Mouse (Mus musculus) limb, embryonic 14.5 days (tissue): ENCODE data around the gene Slc38a3. TPM values are rescaled to one million over a fixed set of nuclear protein-coding genes. Genes with fewer than 3 reads are reported as not detected.
A peak's percentile ranks its signal among the peaks of the same experiment; 100 is the strongest.

Experiments
- ATAC-seq: fragments of 200-750 bp; cut with Nextera tagmentation; 2 replicates; pipeline ENCODE4 v1.8.0; 2017; ENCODE audit warnings: low read depth, moderate number of reproducible peaks, moderate TSS enrichment; ENCODE audit not compliant: low FRiP score
- DNase-seq: peaks from one replicate; pipeline ENCODE4 v3.0.0-alpha.2; 2015; ENCODE audit warnings: low spot score
- H3K27ac ChIP-seq: fragments of 300-500 bp; sonication (generic); replicated peaks from 2 replicates; pipeline ENCODE4 v1.5.1; 2014; ENCODE audit warnings: low read depth, mild to moderate bottlenecking, low read length, moderate library complexity, mixed read lengths
- H3K27me3 ChIP-seq: fragments of 300-500 bp; sonication (generic); 2 replicates; pipeline ENCODE4 v1.6.1; 2014; ENCODE audit warnings: low read length, mixed read lengths; ENCODE audit not compliant: control insufficient read depth, insufficient read depth
- H3K36me3 ChIP-seq: fragments of 300-500 bp; sonication (generic); 2 replicates; pipeline ENCODE4 v1.6.1; 2014; ENCODE audit warnings: mild to moderate bottlenecking, low read length, moderate library complexity, mixed read lengths; ENCODE audit not compliant: control insufficient read depth, insufficient read depth
- H3K4me1 ChIP-seq: fragments of 300-500 bp; sonication (generic); 2 replicates; pipeline ENCODE4 v1.6.1; 2014; ENCODE audit warnings: antibody characterized with exemption, low read length, mixed read lengths; ENCODE audit not compliant: control insufficient read depth, insufficient read depth
- H3K4me2 ChIP-seq: fragments of 300-500 bp; sonication (generic); replicated peaks from 2 replicates; pipeline ENCODE4 v1.6.1; 2014; ENCODE audit warnings: low read depth, mild to moderate bottlenecking, low read length, moderate library complexity; ENCODE audit not compliant: severe bottlenecking
- H3K4me3 ChIP-seq: fragments of 300-500 bp; sonication (generic); replicated peaks from 2 replicates; pipeline ENCODE4 v1.5.1; 2014; ENCODE audit warnings: low read length
- H3K9ac ChIP-seq: fragments of 300-500 bp; sonication (generic); 2 replicates; pipeline ENCODE4 v1.6.1; 2014; ENCODE audit warnings: mild to moderate bottlenecking, low read depth, low read length, moderate library complexity; ENCODE audit not compliant: severe bottlenecking
- H3K9me3 ChIP-seq: fragments of 300-500 bp; sonication (generic); 2 replicates; pipeline ENCODE4 v1.6.1; 2016; ENCODE audit warnings: low read length; ENCODE audit not compliant: control insufficient read depth
- POLR2A ChIP-seq: fragments of 200-500 bp; IDR thresholded peaks from 2 replicates; pipeline ENCODE4 v1.8.0; 2012; ENCODE audit warnings: inconsistent platforms, mild to moderate bottlenecking, moderate library complexity, borderline replicate concordance; ENCODE audit not compliant: insufficient read depth, insufficient read length; ENCODE audit errors: extremely low read depth
- WGBS: fragments of 180-500 bp; shearing (Covaris S2); extraction: QIAGEN DNeasy Blood & Tissue Kit; methylation state at CpG from one replicate; pipeline ENCODE4 v1.1.7; 2014; 5-methylcytosine and 5-hydroxymethylcytosine counted together
- polyA plus RNA-seq, 2 experiments: library from polyadenylated mRNA; depleted of rRNA in 1 of 2; stranded (reverse) in 1 of 2; unstranded in 1 of 2; fragments of >200 nt; fragmentation: Nextera tagmentation in 1 of 2; extraction: Ambion mirVana in 1 of 2; gene quantifications; 2 replicates each; pipeline versions ENCODE4 v1.2.1 to v1.2.3; 2012 to 2014

The Slc38a3 gene
- polyA plus RNA-seq, 2 experiments: 6.0 to 22.4 TPM

DNA sequence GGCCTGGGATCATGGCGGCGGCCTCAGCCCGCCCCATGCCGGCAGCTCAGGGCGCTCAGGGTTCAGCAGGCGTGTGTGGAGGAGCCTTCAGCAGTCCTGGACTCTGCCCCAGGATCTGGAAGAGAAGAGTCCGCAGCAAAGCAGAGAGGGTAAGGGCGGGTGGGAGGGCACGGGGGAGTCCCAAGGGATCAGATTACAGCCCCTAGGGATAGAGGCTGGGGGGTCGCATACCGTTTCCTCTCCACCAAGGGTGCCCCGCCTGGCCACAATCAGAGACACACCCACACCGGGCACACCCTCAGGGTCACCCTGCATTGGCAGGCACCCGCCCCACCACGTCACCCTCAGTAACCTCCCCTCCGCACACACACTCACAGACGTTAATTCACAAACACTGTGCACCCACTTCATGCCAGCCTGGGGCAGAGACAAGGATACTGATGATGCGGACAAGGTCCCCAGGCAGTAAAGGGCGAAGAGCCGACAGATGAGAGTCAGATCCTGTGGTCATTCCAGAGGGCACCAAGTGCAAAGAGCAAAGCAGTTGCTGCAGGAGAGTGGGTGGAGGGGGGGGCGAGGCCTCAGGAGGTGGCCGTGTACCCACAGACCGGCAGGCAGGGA lies 64.2 kb downstream of the Slc38a3 start:
- H3K36me3 ChIP-seq: no peaks in the 10 kb centered on the region
- 37% methylated on average over 22 of the region's 23 CpGs for WGBS
- no peak overlapping the region; the same call in 1 of the 2 replicates for H3K4me3 ChIP-seq
- H3K4me2 ChIP-seq: peak overlapping the region; percentile 34
- H3K27ac ChIP-seq: peak overlapping the region; percentile 43; the same call in 1 of the 2 replicates
- peaks cover 61% of the 10 kb centered on the region for H3K4me1 ChIP-seq
- no peaks in the 10 kb centered on the region for H3K27me3 ChIP-seq
- H3K9ac ChIP-seq: no peak overlapping the region
- ATAC-seq: no peak
- H3K9me3 ChIP-seq: no peaks in the 10 kb centered on the region
- DNase-seq: no peak
- TF ChIP-seq POLR2A: no peak

- Histone ChIP-seq H3K4me1 (peaks cover 47% of the 10 kb centered on the region), H3K36me3 (no peaks in the 10 kb centered on the region), H3K9me3 (no peaks in the 10 kb centered on the region), H3K9ac (no peak overlapping the region), H3K27me3 (no peaks in the 10 kb centered on the region), H3K27ac (no peak overlapping the region), H3K4me2 (no peak overlapping the region), H3K4me3 (no peak overlapping the region)
- no peak for ATAC-seq
- 81% methylated on average over 6 of the region's 6 CpGs for WGBS
- DNase-seq: no peak
- TF ChIP-seq POLR2A: no peak
These were observed 66.1 kb downstream of the Slc38a3 start for GRCm38 (mm10) chr9:107603251-107603650.

GRCm38 (mm10) chr9:107602068-107602648 lies 67.2 kb downstream of the Slc38a3 start:
- TF ChIP-seq POLR2A: no peak
- ATAC-seq (peak; percentile 64; the same call in 1 of the 2 replicates), DNase-seq (peak; percentile 89)
- Histone ChIP-seq H3K36me3 (no peaks in the 10 kb centered on the region), H3K9me3 (no peaks in the 10 kb centered on the region), H3K4me3 (no peak overlapping the region), H3K27me3 (no peaks in the 10 kb centered on the region), H3K4me2 (no peak overlapping the region), H3K27ac (no peak overlapping the region), H3K4me1 (peaks cover 36% of the 10 kb centered on the region), H3K9ac (no peak overlapping the region)
- 11% methylated on average over 10 of the region's 10 CpGs for WGBS

DNA sequence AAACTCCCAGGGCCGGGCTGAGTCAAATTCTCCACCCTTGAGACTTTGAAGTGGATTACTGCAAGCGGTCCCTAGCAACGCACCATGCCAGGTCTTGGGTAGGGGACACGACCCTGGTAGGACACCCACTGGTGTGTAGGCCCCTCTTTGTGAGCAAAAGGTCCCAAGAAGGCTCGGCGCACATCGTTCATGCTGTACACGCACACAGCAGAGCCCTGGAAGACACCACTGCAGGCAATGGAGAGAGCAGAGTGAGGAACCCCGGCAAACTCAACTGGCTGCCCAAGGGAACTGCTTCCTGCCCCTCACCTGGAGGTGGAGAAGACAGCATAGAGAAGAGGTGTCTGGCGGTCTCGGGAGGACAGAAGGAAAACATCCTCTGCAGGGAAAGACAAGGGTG lies 68.1 kb downstream of the Slc38a3 start:
- Histone ChIP-seq H3K36me3 (no peaks in the 10 kb centered on the region), H3K27me3 (no peaks in the 10 kb centered on the region), H3K4me1 (peaks cover 28% of the 10 kb centered on the region), H3K27ac (no peak overlapping the region), H3K4me3 (no peak overlapping the region), H3K9ac (no peak overlapping the region), H3K4me2 (no peak overlapping the region), H3K9me3 (no peaks in the 10 kb centered on the region)
- DNase-seq (no peak), ATAC-seq (no peak)
- WGBS: 81% methylated on average over 11 of the region's 11 CpGs
- TF ChIP-seq POLR2A: no peak

DNA sequence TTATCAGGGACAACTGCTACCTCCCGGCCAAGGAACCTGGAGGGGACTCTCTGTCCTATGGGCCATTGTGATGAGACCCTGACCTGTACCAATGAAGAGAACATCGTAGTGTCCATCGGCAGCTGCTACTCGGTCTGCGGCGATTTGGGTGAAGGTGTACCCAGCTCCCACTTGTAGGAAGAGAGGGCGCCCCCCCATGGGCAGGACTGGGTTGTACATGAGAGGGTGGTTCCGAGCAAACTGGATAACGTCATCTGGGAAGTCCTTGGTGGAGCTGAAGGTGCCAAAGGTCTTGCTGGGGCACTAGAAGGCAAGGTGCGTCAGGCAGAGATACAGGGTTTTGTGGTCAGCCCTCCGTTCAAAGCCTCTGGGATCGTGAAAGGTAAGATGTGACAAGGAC lies 68.6 kb downstream of the Slc38a3 start:
- Histone ChIP-seq H3K9ac (no peak overlapping the region), H3K9me3 (no peaks in the 10 kb centered on the region), H3K27ac (no peak overlapping the region), H3K4me1 (peaks cover 23% of the 10 kb centered on the region), H3K27me3 (no peaks in the 10 kb centered on the region), H3K4me2 (no peak overlapping the region), H3K4me3 (no peak overlapping the region), H3K36me3 (no peaks in the 10 kb centered on the region)
- no peak for ATAC-seq
- TF ChIP-seq POLR2A: no peak
- WGBS: 84% methylated on average over 12 of the region's 12 CpGs
- DNase-seq: no peak

Other genes with a start within 250 kb of the Slc38a3 start
- gene Tmem115, start 135.6 kb downstream of the Slc38a3 start, polyA plus RNA-seq (2012; rRNA removed): 34.9 and 41.3 TPM in 2 replicates
- gene Tmem115, start 135.6 kb downstream of the Slc38a3 start, polyA plus RNA-seq (2014; fragmentation: Nextera tagmentation; extraction: Ambion mirVana): 54.1 and 58.8 TPM in 2 replicates
- gene Cyb561d2, start 127.3 kb downstream of the Slc38a3 start, polyA plus RNA-seq (2012; rRNA removed): 19.8 and 27.2 TPM in 2 replicates
- 21.4 and 25.9 TPM in 2 replicates for gene Cyb561d2, start 127.3 kb downstream of the Slc38a3 start, polyA plus RNA-seq (2014; fragmentation: Nextera tagmentation; extraction: Ambion mirVana)
- gene Nprl2, start 127.3 kb downstream of the Slc38a3 start, polyA plus RNA-seq (2012; rRNA removed): 52.7 and 59.2 TPM in 2 replicates
- 37.6 and 38.6 TPM in 2 replicates for gene Nprl2, start 127.3 kb downstream of the Slc38a3 start, polyA plus RNA-seq (2014; fragmentation: Nextera tagmentation; extraction: Ambion mirVana)
- 0.76 and 1.4 TPM in 2 replicates for gene Zmynd10, start 122.2 kb downstream of the Slc38a3 start, polyA plus RNA-seq (2012; rRNA removed)
- 1.2 TPM in 1 of 2 replicates, not detected in the other for gene Zmynd10, start 122.2 kb downstream of the Slc38a3 start, polyA plus RNA-seq (2014; fragmentation: Nextera tagmentation; extraction: Ambion mirVana)
- 74.7 and 78.4 TPM in 2 replicates for gene Rassf1, start 118.0 kb downstream of the Slc38a3 start, polyA plus RNA-seq (2012; rRNA removed)
- gene Rassf1, start 118.0 kb downstream of the Slc38a3 start, polyA plus RNA-seq (2014; fragmentation: Nextera tagmentation; extraction: Ambion mirVana): 67.6 and 73.2 TPM in 2 replicates
- gene Tusc2, start 106.3 kb downstream of the Slc38a3 start, polyA plus RNA-seq (2012; rRNA removed): 35.8 and 43.3 TPM in 2 replicates
- 42.1 and 43.0 TPM in 2 replicates for gene Tusc2, start 106.3 kb downstream of the Slc38a3 start, polyA plus RNA-seq (2014; fragmentation: Nextera tagmentation; extraction: Ambion mirVana)
- gene Hyal2, start 101.6 kb downstream of the Slc38a3 start, polyA plus RNA-seq (2012; rRNA removed): 68.0 and 88.8 TPM in 2 replicates
- gene Hyal2, start 101.6 kb downstream of the Slc38a3 start, polyA plus RNA-seq (2014; fragmentation: Nextera tagmentation; extraction: Ambion mirVana): 123 and 130 TPM in 2 replicates
- gene Hyal1, start 92.6 kb downstream of the Slc38a3 start, polyA plus RNA-seq (2012; rRNA removed): 11.1 TPM in 2 replicates
- 6.9 and 8.5 TPM in 2 replicates for gene Hyal1, start 92.6 kb downstream of the Slc38a3 start, polyA plus RNA-seq (2014; fragmentation: Nextera tagmentation; extraction: Ambion mirVana)
- gene Naa80, start 90.6 kb downstream of the Slc38a3 start, polyA plus RNA-seq (2012; rRNA removed): 38.7 and 57.8 TPM in 2 replicates
- 17.2 and 18.8 TPM in 2 replicates for gene Naa80, start 90.6 kb downstream of the Slc38a3 start, polyA plus RNA-seq (2014; fragmentation: Nextera tagmentation; extraction: Ambion mirVana)
- 1.4 and 1.9 TPM in 2 replicates for gene Hyal3, start 88.7 kb downstream of the Slc38a3 start, polyA plus RNA-seq (2012; rRNA removed)
- 1.2 and 1.5 TPM in 2 replicates for gene Hyal3, start 88.7 kb downstream of the Slc38a3 start, polyA plus RNA-seq (2014; fragmentation: Nextera tagmentation; extraction: Ambion mirVana)
- gene Ifrd2, start 81.9 kb downstream of the Slc38a3 start, polyA plus RNA-seq (2012; rRNA removed): 57.3 and 62.6 TPM in 2 replicates
- gene Ifrd2, start 81.9 kb downstream of the Slc38a3 start, polyA plus RNA-seq (2014; fragmentation: Nextera tagmentation; extraction: Ambion mirVana): 55.0 and 56.3 TPM in 2 replicates
- gene Sema3b, start 60.3 kb downstream of the Slc38a3 start, polyA plus RNA-seq (2012; rRNA removed): 23.2 and 23.7 TPM in 2 replicates
- gene Sema3b, start 60.3 kb downstream of the Slc38a3 start, polyA plus RNA-seq (2014; fragmentation: Nextera tagmentation; extraction: Ambion mirVana): 7.7 and 11.2 TPM in 2 replicates
- gene Gnai2, start 34.2 kb downstream of the Slc38a3 start, polyA plus RNA-seq (2012; rRNA removed): 496 and 627 TPM in 2 replicates
- 392 and 411 TPM in 2 replicates for gene Gnai2, start 34.2 kb downstream of the Slc38a3 start, polyA plus RNA-seq (2014; fragmentation: Nextera tagmentation; extraction: Ambion mirVana)
- gene Gnat1, start 10.2 kb upstream of the Slc38a3 start, polyA plus RNA-seq (2012; rRNA removed): 0.28 and 0.44 TPM in 2 replicates
- gene Gnat1, start 10.2 kb upstream of the Slc38a3 start, polyA plus RNA-seq (2014; fragmentation: Nextera tagmentation; extraction: Ambion mirVana): 0.55 and 0.57 TPM in 2 replicates
- 228 and 332 TPM in 2 replicates for gene Sema3f, start 40.9 kb upstream of the Slc38a3 start, polyA plus RNA-seq (2012; rRNA removed)
- 48.8 and 55.6 TPM in 2 replicates for gene Sema3f, start 40.9 kb upstream of the Slc38a3 start, polyA plus RNA-seq (2014; fragmentation: Nextera tagmentation; extraction: Ambion mirVana)
- gene Rbm5, start 101.5 kb upstream of the Slc38a3 start, polyA plus RNA-seq (2012; rRNA removed): 185 and 196 TPM in 2 replicates
- gene Rbm5, start 101.5 kb upstream of the Slc38a3 start, polyA plus RNA-seq (2014; fragmentation: Nextera tagmentation; extraction: Ambion mirVana): 163 and 181 TPM in 2 replicates
- gene Rbm6, start 203.7 kb upstream of the Slc38a3 start, polyA plus RNA-seq (2012; rRNA removed): 49.9 and 68.2 TPM in 2 replicates
- 56.1 and 63.0 TPM in 2 replicates for gene Rbm6, start 203.7 kb upstream of the Slc38a3 start, polyA plus RNA-seq (2014; fragmentation: Nextera tagmentation; extraction: Ambion mirVana)
- 20.0 and 24.1 TPM in 2 replicates for gene Mon1a, start 218.6 kb upstream of the Slc38a3 start, polyA plus RNA-seq (2012; rRNA removed)
- 12.3 and 15.3 TPM in 2 replicates for gene Mon1a, start 218.6 kb upstream of the Slc38a3 start, polyA plus RNA-seq (2014; fragmentation: Nextera tagmentation; extraction: Ambion mirVana)
- 14.1 and 21.9 TPM in 2 replicates for gene Mst1r, start 237.3 kb upstream of the Slc38a3 start, polyA plus RNA-seq (2012; rRNA removed)
- gene Mst1r, start 237.3 kb upstream of the Slc38a3 start, polyA plus RNA-seq (2014; fragmentation: Nextera tagmentation; extraction: Ambion mirVana): 1.4 and 2.3 TPM in 2 replicates